Mouse (Mus musculus): ENCODE data around the gene Exoc4. TPM values are rescaled to one million over a fixed set of nuclear protein-coding genes. Genes with fewer than 3 reads are reported as not detected.

Exoc4 gene
- polyA plus RNA-seq, 1 experiment from 2014 or later, result 9.5 TPM

DNA sequence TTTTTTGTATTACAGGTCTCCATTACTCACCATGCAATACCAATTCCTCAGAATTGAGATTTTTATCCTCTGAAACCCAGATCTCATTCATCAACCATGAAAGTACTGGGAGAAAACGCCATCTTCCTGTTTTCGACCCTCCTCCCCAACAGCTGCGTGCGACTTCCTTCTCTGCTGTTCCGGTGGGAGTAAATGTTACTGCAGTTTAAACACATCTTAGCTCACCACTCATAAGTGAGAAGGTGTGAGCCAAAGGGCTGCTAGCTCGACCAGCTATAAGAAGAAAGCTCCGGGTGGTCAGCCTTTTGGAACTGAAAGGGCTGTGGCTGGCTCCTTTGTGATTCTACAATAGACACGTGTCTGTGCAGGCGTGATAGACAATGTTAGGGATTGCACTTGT lies 733.8 kb downstream of the Exoc4 start:
- Histone ChIP-seq H3K4me1 (replicated peaks; ENCODE audit: control insufficient read depth, insufficient read depth) (no peaks in the 10 kb centered on the region), H3K27me3 (ENCODE audit: control insufficient read depth, insufficient read depth, low read length) (no peaks in the 10 kb centered on the region), H3K4me2 (replicated peaks; ENCODE audit: low read depth) (no peak overlapping the region), H3K9ac (ENCODE audit: low read length) (no peak overlapping the region), H3K4me3 (ENCODE audit: low read depth, low read length) (no peak overlapping the region), H3K9me3 (ENCODE audit: control insufficient read depth, low read length) (no peaks in the 10 kb centered on the region), H3K36me3 (ENCODE audit: control insufficient read depth, insufficient read depth, low read length) (no peaks in the 10 kb centered on the region), H3K27ac (replicated peaks) (no peak overlapping the region)
- 78% methylated on average over 9 of the region's 9 CpGs for WGBS
- no peak for ATAC-seq (ENCODE audit: low FRiP score, low TSS enrichment)
- DNase-seq (ENCODE audit: low spot score), result no peak
- TF ChIP-seq CTCF (IDR thresholded peaks at IDR 0.05; ENCODE audit: low read depth), result no peak

DNA sequence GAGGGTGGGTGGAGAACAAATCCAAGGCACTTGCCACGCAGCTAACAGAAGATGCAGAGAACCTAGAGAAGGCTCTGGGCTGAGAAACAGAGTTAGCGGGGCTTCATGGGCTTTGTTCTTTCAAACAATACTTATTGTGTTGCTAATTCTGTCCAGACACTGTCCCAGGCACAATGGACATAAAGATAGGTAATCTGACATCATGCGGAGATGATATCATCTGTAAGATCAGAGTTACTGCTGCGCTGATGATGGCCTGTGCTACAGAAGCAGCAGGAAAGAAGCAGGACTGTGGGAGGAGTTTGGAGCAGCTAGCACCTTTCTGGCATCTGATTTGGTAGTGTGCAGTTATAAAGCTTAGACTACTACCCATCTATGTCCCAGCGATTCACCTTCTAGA lies 738.2 kb downstream of the Exoc4 start:
- TF ChIP-seq CTCF (IDR thresholded peaks at IDR 0.05; ENCODE audit: low read depth) (no peak), EP300 (optimal IDR thresholded peaks at IDR 0.05) (no peak)

DNA sequence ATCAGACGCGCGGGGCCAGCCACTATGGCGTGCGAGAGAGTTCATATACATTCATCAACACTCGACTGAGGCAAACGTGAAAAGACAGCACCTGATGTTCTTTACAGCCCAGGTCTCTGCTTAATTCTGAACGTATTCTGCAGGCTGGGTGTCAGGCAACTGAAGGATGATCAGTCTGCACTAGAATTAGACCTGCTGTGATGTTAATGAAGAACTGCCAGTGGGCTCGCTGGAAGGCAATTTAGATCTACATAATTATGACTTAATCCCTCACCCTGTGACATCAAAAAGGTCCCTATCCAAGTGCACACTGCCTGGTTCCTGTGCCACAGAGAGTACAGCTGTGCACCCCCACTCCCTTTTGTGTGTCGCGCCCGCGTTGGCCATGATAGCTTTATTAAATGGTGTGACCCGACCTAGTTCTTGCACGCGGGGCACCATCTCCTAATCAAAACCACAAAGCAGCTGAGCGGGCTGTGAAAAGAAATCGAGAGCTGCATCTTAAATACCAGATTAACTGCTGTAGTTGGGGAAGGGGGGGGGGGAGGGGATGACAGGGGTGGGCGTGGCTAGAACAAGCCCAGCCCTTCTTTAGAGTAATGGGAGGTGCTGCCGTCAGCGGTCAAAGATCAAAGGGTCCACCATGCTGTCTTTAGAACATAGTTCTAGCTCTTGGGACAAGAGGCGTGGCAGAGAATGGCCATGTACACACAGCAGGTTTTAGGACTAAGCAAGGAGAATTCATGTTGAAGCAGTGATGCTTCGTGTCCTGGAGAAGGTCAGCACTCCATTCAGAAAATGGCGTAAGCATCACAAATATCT lies 743.5 kb downstream of the Exoc4 start:
- H3K4me3 ChIP-seq (ENCODE audit: low read depth, low read length), result no peak overlapping the region
- TF ChIP-seq EP300 (optimal IDR thresholded peaks at IDR 0.05) (no peak), CTCF (IDR thresholded peaks at IDR 0.05; ENCODE audit: low read depth) (no peak)

More for the DNA sequence above, 738.2 kb downstream of the Exoc4 start:
- Histone ChIP-seq H3K27me3 (ENCODE audit: control insufficient read depth, insufficient read depth, low read length) (no peaks in the 10 kb centered on the region), H3K4me1 (replicated peaks; ENCODE audit: control insufficient read depth, insufficient read depth) (no peaks in the 10 kb centered on the region), H3K4me3 (ENCODE audit: low read depth, low read length) (no peak overlapping the region), H3K36me3 (ENCODE audit: control insufficient read depth, insufficient read depth, low read length) (no peaks in the 10 kb centered on the region), H3K4me2 (replicated peaks; ENCODE audit: low read depth) (no peak overlapping the region), H3K27ac (replicated peaks) (no peak overlapping the region), H3K9me3 (ENCODE audit: control insufficient read depth, low read length) (no peaks in the 10 kb centered on the region), H3K9ac (ENCODE audit: low read length) (no peak overlapping the region)
- ATAC-seq (ENCODE audit: low FRiP score, low TSS enrichment), result no peak
- DNase-seq (ENCODE audit: low spot score), result no peak
- whole genome bisulfite sequencing, result 80% methylated on average over 5 of the region's 5 CpGs

DNA sequence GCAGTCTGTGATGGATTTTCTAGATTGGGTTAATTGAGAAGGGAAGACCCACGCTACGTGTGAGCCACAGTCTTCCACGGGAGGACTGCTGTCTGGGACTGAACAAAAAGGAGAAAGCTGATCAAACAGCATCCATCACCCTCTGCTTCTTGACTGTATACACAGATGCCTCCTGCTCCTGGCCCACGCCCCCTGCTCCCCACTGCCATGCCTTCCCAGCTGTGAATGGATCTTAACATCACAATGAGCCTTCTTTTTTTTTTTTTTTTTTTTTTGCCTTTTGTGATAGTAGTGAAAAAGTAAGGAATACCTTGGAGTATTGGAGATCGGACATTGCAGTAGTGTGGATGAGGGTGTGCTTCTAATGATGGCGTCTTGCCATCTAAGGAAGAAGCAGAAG lies 745.0 kb downstream of the Exoc4 start:
- Histone ChIP-seq H3K9me3 (ENCODE audit: control insufficient read depth, low read length) (no peaks in the 10 kb centered on the region), H3K4me1 (replicated peaks; ENCODE audit: control insufficient read depth, insufficient read depth) (no peaks in the 10 kb centered on the region), H3K4me2 (replicated peaks; ENCODE audit: low read depth) (no peak overlapping the region), H3K27ac (replicated peaks) (no peak overlapping the region), H3K36me3 (ENCODE audit: control insufficient read depth, insufficient read depth, low read length) (no peaks in the 10 kb centered on the region), H3K4me3 (ENCODE audit: low read depth, low read length) (no peak overlapping the region), H3K27me3 (ENCODE audit: control insufficient read depth, insufficient read depth, low read length) (no peaks in the 10 kb centered on the region), H3K9ac (ENCODE audit: low read length) (no peak overlapping the region)
- TF ChIP-seq CTCF (IDR thresholded peaks at IDR 0.05; ENCODE audit: low read depth), result no peak
- TF ChIP-seq EP300 (optimal IDR thresholded peaks at IDR 0.05), result no peak
- no peak for DNase-seq (ENCODE audit: low spot score)
- ATAC-seq (ENCODE audit: low FRiP score, low TSS enrichment), result no peak
- WGBS, result 48% methylated on average over 6 of the region's 6 CpGs

More for the DNA sequence above, 743.5 kb downstream of the Exoc4 start:
- H3K9ac ChIP-seq (ENCODE audit: low read length), result no peak overlapping the region
- no peaks in the 10 kb centered on the region for H3K9me3 ChIP-seq (ENCODE audit: control insufficient read depth, low read length)
- no peak for DNase-seq (ENCODE audit: low spot score)
- no peak for ATAC-seq (ENCODE audit: low FRiP score, low TSS enrichment)
- no peaks in the 10 kb centered on the region for H3K36me3 ChIP-seq (ENCODE audit: control insufficient read depth, insufficient read depth, low read length)
- H3K4me1 ChIP-seq (replicated peaks; ENCODE audit: control insufficient read depth, insufficient read depth), result no peaks in the 10 kb centered on the region
- H3K27ac ChIP-seq (replicated peaks), result no peak overlapping the region
- no peak overlapping the region for H3K4me2 ChIP-seq (replicated peaks; ENCODE audit: low read depth)
- no peaks in the 10 kb centered on the region for H3K27me3 ChIP-seq (ENCODE audit: control insufficient read depth, insufficient read depth, low read length)
- 53% methylated on average over 23 of the region's 24 CpGs for WGBS

DNA sequence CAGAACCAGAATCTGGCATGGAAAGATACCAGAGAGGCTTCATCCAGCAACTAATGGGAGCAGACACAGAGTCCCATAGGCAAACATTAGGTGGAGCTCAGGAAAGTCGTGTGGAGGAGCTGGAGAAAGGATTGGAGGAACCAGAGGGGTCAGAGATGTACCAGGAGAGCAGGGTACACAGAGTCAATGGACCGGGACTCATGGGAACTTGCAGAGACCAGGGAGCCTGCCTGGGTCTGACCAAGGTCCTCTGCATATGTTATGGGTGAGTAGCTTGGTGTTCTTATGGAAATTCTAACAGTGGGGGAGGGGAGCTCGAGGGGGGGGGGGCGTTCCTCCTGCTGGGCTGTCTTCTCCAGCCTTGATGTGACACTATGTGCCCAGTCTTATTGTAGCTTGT lies 749.7 kb downstream of the Exoc4 start:
- no peaks in the 10 kb centered on the region for H3K36me3 ChIP-seq (ENCODE audit: control insufficient read depth, insufficient read depth, low read length)
- no peak overlapping the region for H3K4me2 ChIP-seq (replicated peaks; ENCODE audit: low read depth)
- DNase-seq (ENCODE audit: low spot score) (no peak), ATAC-seq (ENCODE audit: low FRiP score, low TSS enrichment) (no peak)
- no peak for TF ChIP-seq EP300 (optimal IDR thresholded peaks at IDR 0.05)
- no peak for TF ChIP-seq CTCF (IDR thresholded peaks at IDR 0.05; ENCODE audit: low read depth)
- no peak overlapping the region for H3K4me3 ChIP-seq (ENCODE audit: low read depth, low read length)
- no peaks in the 10 kb centered on the region for H3K4me1 ChIP-seq (replicated peaks; ENCODE audit: control insufficient read depth, insufficient read depth)
- no peaks in the 10 kb centered on the region for H3K27me3 ChIP-seq (ENCODE audit: control insufficient read depth, insufficient read depth, low read length)
- no peak overlapping the region for H3K27ac ChIP-seq (replicated peaks)
- H3K9me3 ChIP-seq (ENCODE audit: control insufficient read depth, low read length), result no peaks in the 10 kb centered on the region
- H3K9ac ChIP-seq (ENCODE audit: low read length), result no peak overlapping the region
- WGBS, result 32% methylated on average over 4 of the region's 4 CpGs

DNA sequence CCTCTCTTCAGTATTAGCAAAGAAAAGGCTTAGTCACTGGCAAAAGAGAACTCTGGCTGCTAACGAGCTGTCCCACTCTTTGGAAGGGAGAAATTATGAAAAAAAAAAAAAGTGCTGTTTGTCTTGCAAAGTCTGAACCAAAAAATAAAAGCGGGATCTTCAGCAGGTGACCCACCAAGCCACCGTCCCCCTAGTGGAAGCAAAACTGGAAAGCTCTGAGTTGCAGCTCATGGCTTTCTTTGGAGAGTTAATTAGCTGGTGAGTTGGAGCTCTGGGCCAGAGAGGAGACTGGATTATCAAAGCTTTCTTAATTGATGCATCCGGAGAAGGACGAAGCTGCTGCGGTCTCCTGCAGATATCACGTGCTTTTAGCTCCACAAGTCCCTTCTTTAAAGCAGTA lies 750.6 kb downstream of the Exoc4 start:
- ATAC-seq (ENCODE audit: low FRiP score, low TSS enrichment), result no peak
- Histone ChIP-seq H3K27me3 (ENCODE audit: control insufficient read depth, insufficient read depth, low read length) (no peaks in the 10 kb centered on the region), H3K9ac (ENCODE audit: low read length) (no peak overlapping the region), H3K4me3 (ENCODE audit: low read depth, low read length) (no peak overlapping the region), H3K4me2 (replicated peaks; ENCODE audit: low read depth) (no peak overlapping the region), H3K27ac (replicated peaks) (no peak overlapping the region), H3K36me3 (ENCODE audit: control insufficient read depth, insufficient read depth, low read length) (no peaks in the 10 kb centered on the region), H3K9me3 (ENCODE audit: control insufficient read depth, low read length) (no peaks in the 10 kb centered on the region), H3K4me1 (replicated peaks; ENCODE audit: control insufficient read depth, insufficient read depth) (no peaks in the 10 kb centered on the region)
- DNase-seq (ENCODE audit: low spot score), result no peak
- 45% methylated on average over 7 of the region's 7 CpGs for WGBS
- no peak for TF ChIP-seq CTCF (IDR thresholded peaks at IDR 0.05; ENCODE audit: low read depth)
- TF ChIP-seq EP300 (optimal IDR thresholded peaks at IDR 0.05), result no peak
